Mouse (Mus musculus): ENCODE results near the gene Igf2bp1. TPM values are rescaled to one million over a fixed set of nuclear protein-coding genes. Genes with fewer than 3 reads are reported as not detected.
A peak's percentile ranks its signal among the peaks of the same experiment; 100 is the strongest.
"Not testable (repeated sequence)": the region's sequence is repeated elsewhere in the genome, so short reads cannot be mapped to it uniquely, and the experiment has no call there.

Igf2bp1 gene
- total RNA-seq, 4 experiments from 2014 or later = not detected

GRCm38 (mm10) chr11:95963304-95963703, 42.4 kb downstream of the Igf2bp1 start:
- no peak for DNase-seq (ENCODE audit: low spot score in 2 of 2)

- no peak for DNase-seq (ENCODE audit: low spot score in 2 of 2)
Measured at GRCm38 (mm10) chr11:95959152-95959551, 46.6 kb downstream of the Igf2bp1 start.

GRCm38 (mm10) chr11:95958251-95958650, 47.5 kb downstream of the Igf2bp1 start:
- no peak for DNase-seq (ENCODE audit: low spot score in 2 of 2)

- DNase-seq (ENCODE audit: low spot score in 2 of 2) = no peak
Measured at GRCm38 (mm10) chr11:95957407-95957806, 48.3 kb downstream of the Igf2bp1 start.

GRCm38 (mm10) chr11:95953313-95953712, 52.4 kb downstream of the Igf2bp1 start:
- no peak for DNase-seq (ENCODE audit: low spot score in 2 of 2)

GRCm38 (mm10) chr11:95945838-95946472, 59.8 kb downstream of the Igf2bp1 start:
- no peak for DNase-seq (ENCODE audit: low spot score in 2 of 2)

GRCm38 (mm10) chr11:95939828-95940507, 65.8 kb downstream of the Igf2bp1 start:
- no peak for DNase-seq (ENCODE audit: low spot score in 2 of 2)

GRCm38 (mm10) chr11:95936409-95936808, 69.3 kb downstream of the Igf2bp1 start:
- DNase-seq (ENCODE audit: low spot score in 2 of 2) = no peak

- not testable (repeated sequence) for DNase-seq (ENCODE audit: low spot score in 2 of 2)
Measured at GRCm38 (mm10) chr11:95932168-95932567, 73.6 kb downstream of the Igf2bp1 start.

- DNase-seq (ENCODE audit: low spot score in 2 of 2) = no peak
Measured at GRCm38 (mm10) chr11:95926398-95926797, 79.3 kb downstream of the Igf2bp1 start.

GRCm38 (mm10) chr11:95925976-95926375, 79.8 kb downstream of the Igf2bp1 start:
- DNase-seq (ENCODE audit: low spot score in 2 of 2) = no peak

GRCm38 (mm10) chr11:95924215-95924614, 81.5 kb downstream of the Igf2bp1 start:
- no peak for DNase-seq (ENCODE audit: low spot score in 2 of 2)

GRCm38 (mm10) chr11:95923477-95923876, 82.3 kb downstream of the Igf2bp1 start:
- not testable (repeated sequence) for DNase-seq (ENCODE audit: low spot score in 2 of 2)

GRCm38 (mm10) chr11:95921991-95922621, 83.6 kb downstream of the Igf2bp1 start:
- DNase-seq (ENCODE audit: low spot score in 2 of 2) = no peak

- no peak for DNase-seq (ENCODE audit: low spot score in 2 of 2)
Measured at GRCm38 (mm10) chr11:95916426-95916825, 89.3 kb downstream of the Igf2bp1 start.

- DNase-seq (ENCODE audit: low spot score in 2 of 2) = no peak
Measured at GRCm38 (mm10) chr11:95915006-95915710, 90.6 kb downstream of the Igf2bp1 start.

- DNase-seq (ENCODE audit: low spot score in 2 of 2) = peak; percentile 2 to 8
Measured at GRCm38 (mm10) chr11:95914571-95914991, 91.2 kb downstream of the Igf2bp1 start, which contains the start of gene B4galnt2. Gene B4galnt2 (minus strand): TSS chr11:95914891.

- no peak for DNase-seq (ENCODE audit: low spot score in 2 of 2)
Measured at GRCm38 (mm10) chr11:95913959-95914566, 91.7 kb downstream of the Igf2bp1 start.

GRCm38 (mm10) chr11:95911579-95911978, 94.2 kb downstream of the Igf2bp1 start:
- no peak for DNase-seq (ENCODE audit: low spot score in 2 of 2)

GRCm38 (mm10) chr11:95907805-95908524, 97.8 kb downstream of the Igf2bp1 start:
- DNase-seq (ENCODE audit: low spot score in 2 of 2) = no peak

Data from layer of hippocampus, adult 8-10 months (tissue).